Mouse (Mus musculus): ENCODE results near the gene Pou2f3. TPM values are rescaled to one million over a fixed set of nuclear protein-coding genes. Genes with fewer than 3 reads are reported as not detected.

Pou2f3 gene
- polyA plus RNA-seq, 1 experiment from 2014 or later = not detected

DNA sequence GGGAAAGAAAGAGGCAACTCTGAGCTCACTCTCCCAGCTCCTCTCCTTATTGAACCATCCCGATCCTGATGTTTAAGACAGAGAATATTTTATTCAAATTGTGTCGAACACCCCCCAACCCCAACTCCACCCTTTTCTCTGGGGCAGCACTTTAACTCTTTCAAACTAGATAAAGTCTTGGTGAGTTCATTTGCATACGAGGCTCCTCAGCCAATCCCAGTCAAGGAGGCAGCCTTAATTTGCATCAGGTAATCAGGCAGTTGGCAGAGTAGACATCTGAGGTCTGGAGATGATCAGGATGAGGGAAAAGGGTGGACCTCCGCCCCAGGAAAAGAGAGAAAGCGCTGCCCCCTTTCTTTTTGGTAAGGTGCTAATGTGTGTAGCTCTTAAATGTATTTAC, 10.0 kb downstream of the Pou2f3 start:
- peak overlapping the region; percentile 9; the same call in 1 of the 2 replicates for H3K4me2 ChIP-seq (replicated peaks)
- H3K4me3 ChIP-seq = no peak overlapping the region; the same call in 1 of the 2 replicates
- no peak overlapping the region for H3K9ac ChIP-seq
- no peaks in the 10 kb centered on the region for H3K9me3 ChIP-seq (replicated peaks)
- H3K27ac ChIP-seq = no peak overlapping the region
- H3K36me3 ChIP-seq = no peaks in the 10 kb centered on the region
- no peak for ATAC-seq (ENCODE audit: low FRiP score)
- peaks cover 12% of the 10 kb centered on the region for H3K4me1 ChIP-seq
- WGBS = 4% methylated on average over 5 of the region's 5 CpGs
- H3K27me3 ChIP-seq = peaks cover 41% of the 10 kb centered on the region

GRCm38 (mm10) chr9:43194001-43194400, 16.2 kb downstream of the Pou2f3 start:
- ATAC-seq (ENCODE audit: low FRiP score) = no peak

DNA sequence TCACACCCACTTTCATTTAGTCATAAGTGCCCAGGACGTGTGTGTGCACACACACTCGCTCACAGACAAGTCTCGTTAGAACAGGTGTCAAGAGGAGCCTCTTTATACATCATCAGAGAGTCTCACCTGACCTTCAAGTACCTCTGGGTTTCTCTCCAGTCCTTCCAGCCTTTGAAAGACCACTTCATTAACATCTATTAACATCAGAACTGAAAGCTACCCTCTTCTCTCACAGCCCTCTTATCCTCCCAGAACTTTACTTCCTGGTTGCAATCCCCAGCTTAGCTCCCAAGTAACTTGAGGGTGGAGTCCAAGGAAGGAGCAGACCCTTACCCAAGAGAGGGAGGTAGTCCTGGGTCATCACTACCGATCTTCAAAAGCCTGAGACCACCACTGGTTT, 18.6 kb downstream of the Pou2f3 start:
- no peaks in the 10 kb centered on the region for H3K36me3 ChIP-seq
- no peak overlapping the region for H3K27ac ChIP-seq
- peaks cover 12% of the 10 kb centered on the region for H3K4me1 ChIP-seq
- no peak for ATAC-seq (ENCODE audit: low FRiP score)
- no peak overlapping the region for H3K9ac ChIP-seq
- H3K9me3 ChIP-seq (replicated peaks) = no peaks in the 10 kb centered on the region
- 57% methylated on average over 4 of the region's 4 CpGs for WGBS
- H3K4me2 ChIP-seq (replicated peaks) = no peak overlapping the region
- H3K27me3 ChIP-seq = peaks cover 5% of the 10 kb centered on the region
- no peak overlapping the region for H3K4me3 ChIP-seq

More at GRCm38 (mm10) chr9:43194001-43194400, 16.2 kb downstream of the Pou2f3 start:
- WGBS = 13% methylated on average over 9 of the region's 9 CpGs
- Histone ChIP-seq H3K4me1 (peaks cover 4% of the 10 kb centered on the region), H3K27me3 (peaks cover 5% of the 10 kb centered on the region), H3K4me3 (no peak overlapping the region), H3K27ac (no peak overlapping the region), H3K36me3 (no peaks in the 10 kb centered on the region), H3K9ac (no peak overlapping the region), H3K9me3 (replicated peaks) (no peaks in the 10 kb centered on the region), H3K4me2 (replicated peaks) (no peak overlapping the region)

- WGBS = 68% methylated on average over 3 of the region's 3 CpGs
- H3K4me1 ChIP-seq = peaks cover 12% of the 10 kb centered on the region
- ATAC-seq (ENCODE audit: low FRiP score) = peak; percentile 52
- H3K9me3 ChIP-seq (replicated peaks) = no peaks in the 10 kb centered on the region
- no peak overlapping the region for H3K9ac ChIP-seq
- H3K27ac ChIP-seq = no peak overlapping the region
- H3K4me2 ChIP-seq (replicated peaks) = no peak overlapping the region
- H3K4me3 ChIP-seq = no peak overlapping the region
- H3K27me3 ChIP-seq = peaks cover 3% of the 10 kb centered on the region
- no peaks in the 10 kb centered on the region for H3K36me3 ChIP-seq
These were observed 21.2 kb downstream of the Pou2f3 start for GRCm38 (mm10) chr9:43189021-43189356.

GRCm38 (mm10) chr9:43188309-43189020, 21.7 kb downstream of the Pou2f3 start:
- WGBS = 61% methylated on average over 12 of the region's 12 CpGs
- ATAC-seq (ENCODE audit: low FRiP score) = peak; percentile 64

GRCm38 (mm10) chr9:43179614-43180013, 30.6 kb downstream of the Pou2f3 start:
- H3K27ac ChIP-seq = no peak overlapping the region
- H3K36me3 ChIP-seq = no peaks in the 10 kb centered on the region
- no peaks in the 10 kb centered on the region for H3K4me1 ChIP-seq
- no peaks in the 10 kb centered on the region for H3K27me3 ChIP-seq
- ATAC-seq (ENCODE audit: low FRiP score) = no peak
- H3K4me3 ChIP-seq = no peak overlapping the region
- H3K9me3 ChIP-seq (replicated peaks) = no peaks in the 10 kb centered on the region
- H3K9ac ChIP-seq = no peak overlapping the region
- 51% methylated on average over 5 of the region's 5 CpGs for WGBS
- no peak overlapping the region for H3K4me2 ChIP-seq (replicated peaks)

More at GRCm38 (mm10) chr9:43188309-43189020, 21.7 kb downstream of the Pou2f3 start:
- no peak overlapping the region for H3K9ac ChIP-seq
- no peaks in the 10 kb centered on the region; the same call in 1 of the 2 replicates for H3K27me3 ChIP-seq
- H3K27ac ChIP-seq = no peak overlapping the region
- H3K4me1 ChIP-seq = peaks cover 12% of the 10 kb centered on the region
- no peaks in the 10 kb centered on the region for H3K9me3 ChIP-seq (replicated peaks)
- H3K4me3 ChIP-seq = no peak overlapping the region
- H3K36me3 ChIP-seq = no peaks in the 10 kb centered on the region
- H3K4me2 ChIP-seq (replicated peaks) = no peak overlapping the region

DNA sequence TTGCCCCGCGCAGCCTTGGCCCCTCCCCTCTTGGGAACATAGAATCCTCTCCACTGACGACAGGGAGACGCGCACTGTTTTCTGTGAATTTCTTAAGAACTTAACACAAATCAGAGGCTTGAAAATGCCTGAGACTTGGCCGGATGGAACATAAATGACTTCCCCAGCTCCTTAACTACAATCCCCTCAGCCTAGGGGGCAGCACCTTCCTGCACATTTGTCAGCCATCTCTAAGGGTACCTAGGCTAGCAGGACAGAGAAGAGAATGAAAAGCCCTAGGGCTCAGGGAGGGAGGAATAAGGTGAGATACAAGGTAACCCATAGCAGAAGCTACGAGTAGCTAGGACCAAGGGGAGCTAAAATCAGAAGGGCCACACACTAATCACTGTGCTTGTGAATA, 32.0 kb downstream of the Pou2f3 start:
- 63% methylated on average over 7 of the region's 7 CpGs for WGBS

GRCm38 (mm10) chr9:43167081-43167480, 43.1 kb downstream of the Pou2f3 start:
- H3K27me3 ChIP-seq = no peaks in the 10 kb centered on the region
- no peak overlapping the region for H3K9ac ChIP-seq
- ATAC-seq (ENCODE audit: low FRiP score) = no peak
- no peak overlapping the region for H3K4me3 ChIP-seq
- H3K9me3 ChIP-seq (replicated peaks) = no peaks in the 10 kb centered on the region
- no peaks in the 10 kb centered on the region for H3K4me1 ChIP-seq
- H3K36me3 ChIP-seq = no peaks in the 10 kb centered on the region
- no peak overlapping the region for H3K27ac ChIP-seq
- H3K4me2 ChIP-seq (replicated peaks) = no peak overlapping the region
- 89% methylated on average over 8 of the region's 8 CpGs for WGBS

More for the DNA sequence above, 32.0 kb downstream of the Pou2f3 start:
- Histone ChIP-seq H3K36me3 (no peaks in the 10 kb centered on the region), H3K9me3 (replicated peaks) (no peaks in the 10 kb centered on the region), H3K4me1 (no peaks in the 10 kb centered on the region), H3K27ac (no peak overlapping the region), H3K9ac (no peak overlapping the region), H3K4me2 (replicated peaks) (no peak overlapping the region), H3K4me3 (no peak overlapping the region), H3K27me3 (no peaks in the 10 kb centered on the region)
- ATAC-seq (ENCODE audit: low FRiP score) = no peak

GRCm38 (mm10) chr9:43166346-43166745, 43.8 kb downstream of the Pou2f3 start:
- Histone ChIP-seq H3K9ac (no peak overlapping the region), H3K27me3 (no peaks in the 10 kb centered on the region)

DNA sequence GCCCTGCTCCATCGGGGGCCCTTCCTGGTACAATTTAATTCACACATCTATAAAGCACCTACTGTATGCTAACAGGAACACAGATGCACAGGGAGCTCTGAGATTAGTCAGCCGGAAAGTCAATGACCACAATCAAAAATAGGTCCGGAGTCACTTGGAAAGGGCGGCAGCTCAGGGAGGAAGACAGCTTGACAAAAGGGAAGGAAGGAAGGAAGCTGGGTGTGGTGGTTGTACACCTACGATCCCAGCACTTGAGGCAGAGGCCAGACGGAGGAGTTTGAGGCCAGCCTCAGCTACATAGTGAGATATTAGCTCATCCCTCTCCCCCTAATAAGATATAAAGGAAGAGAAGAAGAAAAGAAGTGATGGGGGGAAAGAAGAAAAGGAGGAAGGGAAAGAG, 54.2 kb downstream of the Pou2f3 start:
- ATAC-seq (ENCODE audit: low FRiP score) = no peak
- no peaks in the 10 kb centered on the region for H3K27me3 ChIP-seq
- 81% methylated on average over 6 of the region's 6 CpGs for WGBS
- no peak overlapping the region for H3K9ac ChIP-seq
- H3K9me3 ChIP-seq (replicated peaks) = no peaks in the 10 kb centered on the region
- H3K4me3 ChIP-seq = no peak overlapping the region
- H3K4me1 ChIP-seq = no peaks in the 10 kb centered on the region
- H3K36me3 ChIP-seq = no peaks in the 10 kb centered on the region
- no peak overlapping the region for H3K4me2 ChIP-seq (replicated peaks)
- no peak overlapping the region for H3K27ac ChIP-seq

More at GRCm38 (mm10) chr9:43166346-43166745, 43.8 kb downstream of the Pou2f3 start:
- H3K9me3 ChIP-seq (replicated peaks) = no peaks in the 10 kb centered on the region
- H3K36me3 ChIP-seq = no peaks in the 10 kb centered on the region
- ATAC-seq (ENCODE audit: low FRiP score) = no peak
- H3K27ac ChIP-seq = no peak overlapping the region
- WGBS = 75% methylated on average over 6 of the region's 6 CpGs
- H3K4me1 ChIP-seq = no peaks in the 10 kb centered on the region
- no peak overlapping the region for H3K4me2 ChIP-seq (replicated peaks)
- no peak overlapping the region for H3K4me3 ChIP-seq

- ATAC-seq (ENCODE audit: low FRiP score) = no peak
- WGBS = 91% methylated on average over 6 of the region's 6 CpGs
- no peak overlapping the region for H3K27ac ChIP-seq
- H3K36me3 ChIP-seq = no peaks in the 10 kb centered on the region
- no peak overlapping the region for H3K4me3 ChIP-seq
- H3K9me3 ChIP-seq (replicated peaks) = no peaks in the 10 kb centered on the region
- no peaks in the 10 kb centered on the region for H3K27me3 ChIP-seq
- 0 out of 2 replicates have a peak, but pooled peaks cover 3% of the 10 kb centered on the region for H3K4me1 ChIP-seq
- no peak overlapping the region for H3K9ac ChIP-seq
- no peak overlapping the region for H3K4me2 ChIP-seq (replicated peaks)
These were observed 58.4 kb downstream of the Pou2f3 start for GRCm38 (mm10) chr9:43151779-43152178.

- no peak overlapping the region for H3K4me3 ChIP-seq
- H3K27ac ChIP-seq = no peak overlapping the region
- H3K4me2 ChIP-seq (replicated peaks) = no peak overlapping the region
- H3K9ac ChIP-seq = no peak overlapping the region
- no peak for ATAC-seq (ENCODE audit: low FRiP score)
- 0 out of 2 replicates have a peak, but pooled peaks cover 3% of the 10 kb centered on the region for H3K4me1 ChIP-seq
- no peaks in the 10 kb centered on the region for H3K36me3 ChIP-seq
- H3K27me3 ChIP-seq = no peaks in the 10 kb centered on the region
- no peaks in the 10 kb centered on the region for H3K9me3 ChIP-seq (replicated peaks)
- 82% methylated on average over 9 of the region's 9 CpGs for WGBS
These were observed 59.2 kb downstream of the Pou2f3 start for GRCm38 (mm10) chr9:43150957-43151356.

DNA sequence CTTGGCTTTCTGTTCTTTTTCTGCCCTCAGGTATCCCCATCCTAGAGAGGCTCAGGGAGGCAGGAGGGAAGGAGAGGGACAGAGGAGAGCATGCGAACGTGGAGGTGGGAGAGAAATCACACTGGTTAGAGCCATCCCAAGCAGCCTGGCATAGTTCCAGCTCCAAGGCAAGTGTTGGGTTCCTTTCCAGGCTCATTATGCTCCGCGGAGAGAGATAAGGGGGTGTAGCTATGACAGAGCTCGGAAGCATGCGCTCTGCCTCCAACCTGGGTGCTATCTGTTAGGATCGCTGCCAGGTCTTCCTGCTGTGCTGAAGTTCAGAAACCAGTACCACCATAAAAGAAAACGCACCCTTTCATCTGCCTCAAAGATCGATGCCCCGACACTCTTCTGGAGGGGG, 60.1 kb downstream of the Pou2f3 start:
- Histone ChIP-seq H3K27ac (no peak overlapping the region), H3K9ac (no peak overlapping the region), H3K9me3 (replicated peaks) (no peaks in the 10 kb centered on the region), H3K4me3 (no peak overlapping the region), H3K4me2 (replicated peaks) (no peak overlapping the region), H3K36me3 (no peaks in the 10 kb centered on the region), H3K27me3 (no peaks in the 10 kb centered on the region), H3K4me1 (0 out of 2 replicates have a peak, but pooled peaks cover 3% of the 10 kb centered on the region)
- 69% methylated on average over 10 of the region's 10 CpGs for WGBS
- no peak for ATAC-seq (ENCODE audit: low FRiP score)
